Mouse (Mus musculus) mesoderm, embryonic 11.5 days (tissue): ENCODE results near the gene Rft1.

Source experiments
- DNase-seq: peaks from one replicate; pipeline ENCODE4 v3.0.0-alpha.2; 2012; ENCODE audit warnings: low read depth, low spot score

The Rft1 gene

DNA sequence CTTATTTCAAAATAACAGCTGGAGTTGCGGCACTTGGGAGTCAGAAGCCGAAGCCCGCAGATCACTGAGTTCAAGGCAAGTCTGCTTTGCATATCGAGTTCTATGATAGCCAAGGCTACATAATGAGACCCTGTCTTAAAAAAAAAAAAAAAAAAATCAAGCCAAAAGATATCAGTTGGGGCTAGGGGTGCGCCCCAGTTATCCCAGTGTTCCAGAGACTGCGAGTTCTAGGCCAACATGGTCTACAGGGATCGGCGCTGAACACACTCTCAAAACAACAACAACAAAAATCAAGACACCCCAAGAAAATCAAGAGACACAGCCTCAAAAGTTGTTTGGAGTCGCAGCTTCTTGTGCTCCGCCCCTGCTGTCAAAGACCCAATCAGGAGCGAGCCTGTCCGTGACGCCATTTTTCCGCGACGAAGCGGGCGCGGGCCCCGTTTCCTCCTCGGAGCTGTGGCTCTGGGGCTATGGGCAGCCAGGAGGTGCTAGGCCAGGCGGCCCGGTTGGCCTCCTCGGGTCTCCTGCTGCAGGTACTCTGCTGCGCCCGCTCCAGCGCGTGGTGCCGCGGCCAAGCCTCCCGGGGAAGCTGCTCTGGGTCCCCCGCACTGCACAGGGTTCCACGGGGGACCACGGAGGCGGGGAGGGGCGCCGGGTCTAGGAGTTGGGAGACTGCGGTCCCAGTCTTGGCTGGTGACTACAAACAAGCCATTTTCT lies at the start of gene Rft1:
Gene Rft1, plus strand, starts transcription at position 418 of the 717 bp plus-strand sequence.
- peak; percentile 97 for DNase-seq

GRCm38 (mm10) chr14:30606817-30607216 lies 47.3 kb upstream of the Rft1 start:
- no peak for DNase-seq

DNA sequence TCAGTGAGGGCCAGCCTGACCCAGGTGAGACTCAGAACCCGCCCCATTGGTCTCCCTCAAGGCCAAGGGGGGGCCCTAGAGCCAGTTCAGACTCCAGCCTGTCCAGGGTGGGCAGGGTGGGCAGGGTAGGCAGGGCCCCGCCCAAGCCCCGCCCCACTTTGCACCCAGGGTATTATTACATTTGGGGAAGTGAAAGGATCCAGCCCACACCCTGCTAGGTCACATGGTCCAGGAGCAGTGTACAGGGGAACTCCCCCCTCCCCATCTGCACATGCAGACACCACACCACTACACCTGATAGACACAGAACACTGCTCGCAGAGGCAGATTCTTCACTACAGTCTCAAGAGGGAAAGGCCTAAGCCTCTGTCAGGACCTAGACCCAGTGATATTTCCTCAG lies 46.5 kb upstream of the Rft1 start:
- DNase-seq = no peak

- DNase-seq = no peak
Observed at GRCm38 (mm10) chr14:30608176-30608575, 46.0 kb upstream of the Rft1 start.

DNA sequence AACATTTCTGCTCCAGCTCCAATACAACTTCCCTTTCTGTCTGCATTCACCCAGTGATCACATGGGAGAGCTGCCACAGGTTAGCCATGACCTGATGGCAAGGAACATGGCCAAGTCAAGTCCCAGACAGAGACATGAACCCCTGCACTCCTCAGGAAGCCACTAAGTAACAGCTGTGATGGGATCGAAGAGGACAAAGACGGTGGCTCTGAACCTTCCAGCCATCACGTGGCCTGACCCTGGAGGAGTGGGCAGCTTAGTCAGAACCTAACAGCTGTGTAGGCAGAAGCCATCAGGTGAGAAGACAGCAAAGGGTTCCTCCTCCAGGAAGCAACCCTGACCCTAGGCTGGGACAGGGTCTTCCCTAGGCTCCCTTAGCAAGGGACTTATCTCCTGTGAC lies 44.7 kb upstream of the Rft1 start:
- no peak for DNase-seq

GRCm38 (mm10) chr14:30610304-30610703 lies 43.9 kb upstream of the Rft1 start:
- no peak for DNase-seq

GRCm38 (mm10) chr14:30610940-30611339 lies 43.2 kb upstream of the Rft1 start:
- DNase-seq = no peak

DNA sequence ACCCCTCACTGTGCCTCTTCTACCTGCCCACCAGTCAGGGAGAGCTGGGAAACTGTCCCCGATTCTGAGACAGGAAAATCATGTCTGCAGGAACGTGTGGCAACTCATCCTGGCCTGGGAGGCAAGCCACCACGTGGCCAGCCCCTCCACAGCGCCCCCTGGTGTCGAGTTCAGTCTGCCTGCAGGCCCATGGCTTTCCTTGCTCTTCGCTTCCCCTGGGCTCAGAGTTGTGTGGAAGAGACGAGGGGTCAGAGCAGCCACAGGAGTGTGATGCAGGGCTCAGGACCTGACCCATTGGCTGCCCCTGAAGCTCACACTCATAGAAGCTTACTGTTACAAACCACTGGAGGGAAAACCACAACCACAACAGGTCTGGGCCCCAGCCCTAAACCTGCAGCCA lies 41.6 kb upstream of the Rft1 start:
- peak; percentile 74 for DNase-seq

- no peak for DNase-seq
Observed at GRCm38 (mm10) chr14:30612962-30613715, 41.0 kb upstream of the Rft1 start.

GRCm38 (mm10) chr14:30616751-30617150 lies 37.4 kb upstream of the Rft1 start:
- no peak for DNase-seq

- no peak for DNase-seq
Observed at GRCm38 (mm10) chr14:30618746-30619275, 35.3 kb upstream of the Rft1 start.

DNA sequence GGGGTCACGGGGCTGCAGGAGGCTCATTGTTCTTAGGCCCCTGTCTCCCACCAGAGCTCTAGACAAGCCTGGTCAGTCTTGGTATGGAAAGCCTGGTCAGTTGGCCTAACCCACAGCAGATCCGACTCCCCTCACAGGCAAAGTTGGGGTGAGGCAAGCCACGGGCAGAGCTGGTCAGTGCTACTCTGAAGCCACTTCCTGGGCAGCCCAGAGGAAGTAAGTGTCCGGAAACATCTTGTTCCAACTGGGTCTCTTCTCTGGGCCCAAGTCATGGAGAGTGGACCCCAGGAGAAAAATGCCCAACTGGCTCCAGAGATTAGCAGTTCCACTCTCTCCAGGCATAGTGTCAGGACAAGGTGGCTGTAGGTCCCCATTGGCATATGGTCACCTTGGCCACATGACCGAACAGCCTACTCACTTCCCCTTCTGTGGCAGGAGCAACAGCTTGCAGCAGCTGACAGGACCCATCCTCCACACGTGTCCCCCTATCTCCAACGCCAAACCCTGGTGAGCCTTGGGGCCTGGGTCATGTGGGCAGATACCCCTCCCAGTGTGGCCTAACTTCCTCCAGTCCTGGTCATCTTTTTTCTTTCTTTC lies 34.1 kb upstream of the Rft1 start:
- no peak for DNase-seq

DNA sequence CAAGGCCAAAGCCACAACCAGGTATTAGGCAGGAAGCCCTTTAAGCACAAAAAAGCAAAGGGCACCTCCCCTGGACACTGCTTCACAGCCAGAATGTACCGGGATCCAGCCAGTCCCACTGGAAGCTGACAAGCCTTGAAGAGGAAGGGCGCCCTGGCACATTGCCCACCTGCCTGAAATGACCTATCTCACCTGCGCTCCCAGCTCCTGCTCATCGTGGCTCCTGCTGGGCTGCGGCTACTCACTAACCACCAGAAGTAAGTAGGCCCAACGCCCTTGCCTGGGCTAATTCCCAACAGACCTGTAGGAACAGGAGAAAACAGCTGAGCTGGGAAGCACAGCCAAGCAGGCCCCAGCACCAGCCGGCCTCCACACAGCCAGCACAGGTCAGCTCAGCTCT lies 32.0 kb upstream of the Rft1 start:
- no peak for DNase-seq

DNA sequence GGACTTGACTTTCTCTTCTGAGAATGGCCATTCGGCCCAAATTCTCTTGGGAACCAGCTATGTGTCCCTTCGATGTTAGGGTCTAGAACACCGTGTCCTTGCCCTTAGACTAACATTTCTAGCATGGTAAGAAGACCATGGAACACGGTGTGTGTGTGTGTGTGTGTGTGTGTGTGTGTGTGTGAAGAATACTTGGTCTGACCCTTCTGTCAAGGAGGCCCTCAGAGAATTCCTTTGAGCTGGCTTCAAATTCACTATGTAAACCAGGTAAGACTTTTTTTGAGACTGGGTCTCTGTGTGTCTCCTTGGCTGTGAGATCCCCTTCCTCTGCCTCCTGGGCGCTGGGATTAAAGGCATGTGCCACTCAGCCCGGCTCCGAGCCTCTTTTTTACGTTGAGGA lies 31.6 kb upstream of the Rft1 start:
- no peak for DNase-seq

DNA sequence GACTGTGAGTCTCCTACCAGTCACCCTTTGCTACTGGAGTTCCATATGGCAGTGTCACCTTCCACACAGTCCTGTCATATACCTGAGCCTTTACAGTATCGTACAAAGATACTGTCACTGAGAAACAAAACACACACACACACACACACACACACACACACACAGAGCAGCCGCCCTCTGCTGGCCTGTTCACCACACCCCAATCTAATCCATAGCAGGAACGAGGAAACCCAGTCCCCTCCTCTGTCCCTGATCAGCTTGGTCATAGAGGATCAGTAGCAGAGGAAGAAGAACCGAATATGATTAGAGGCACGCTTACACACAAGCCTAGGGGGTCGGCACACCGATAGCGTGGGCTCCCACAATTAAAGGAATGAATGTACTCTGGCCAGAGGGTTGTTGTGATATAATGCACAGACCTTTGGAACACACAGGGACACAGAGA lies 29.9 kb upstream of the Rft1 start:
- DNase-seq = no peak

- DNase-seq = peak; percentile 51
Observed at GRCm38 (mm10) chr14:30625131-30625807, 28.9 kb upstream of the Rft1 start.

DNA sequence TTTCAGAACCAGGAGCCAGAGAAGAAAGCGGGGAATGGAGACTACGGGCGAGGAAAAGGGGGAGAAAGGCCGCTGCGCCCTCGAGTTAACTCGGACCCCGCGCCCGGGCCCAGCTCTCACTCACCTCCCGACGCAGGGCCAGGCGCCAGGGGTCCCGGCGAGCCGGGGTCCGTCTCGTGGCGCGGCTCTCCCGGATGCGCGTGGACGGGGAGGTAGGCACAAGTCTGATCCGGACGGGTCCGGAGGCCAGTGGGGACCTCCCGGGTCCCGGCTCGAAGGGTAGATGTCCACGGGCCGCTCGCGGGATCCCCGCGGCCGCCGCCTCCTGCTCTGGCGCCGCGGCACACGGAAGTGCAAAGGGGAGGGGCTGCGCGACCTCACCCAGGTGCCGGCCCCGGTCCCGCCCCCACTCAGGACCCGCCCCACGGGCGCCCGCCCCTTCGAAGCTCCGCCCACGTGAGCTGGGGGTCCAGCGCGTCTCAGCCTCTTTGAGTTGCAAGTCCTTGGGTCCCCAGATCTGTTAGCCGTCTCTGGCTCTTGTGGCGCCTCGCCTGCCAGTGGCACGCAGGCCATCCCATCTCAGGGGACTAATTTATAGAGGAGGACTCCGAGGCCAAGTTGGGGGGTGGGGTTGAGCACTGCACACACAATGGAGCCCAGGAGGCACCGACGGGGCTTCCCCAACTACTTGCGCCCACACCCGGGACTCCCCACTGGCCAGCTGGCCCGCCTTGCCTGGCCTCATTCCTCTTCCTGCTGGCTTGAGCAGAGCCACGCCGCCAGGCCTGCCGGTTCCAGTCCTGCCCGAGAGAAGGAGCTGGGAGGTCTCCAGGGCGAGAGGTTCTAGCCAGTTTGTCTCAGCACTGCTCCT lies 28.1 kb upstream of the Rft1 start, which contains the start of gene Prkcd:
Gene Prkcd, minus strand, starts transcription at position 355 of the 871 bp plus-strand sequence.
- peak; percentile 81 for DNase-seq

GRCm38 (mm10) chr14:30626756-30627742 lies 27.1 kb upstream of the Rft1 start:
- no peak for DNase-seq

- no peak for DNase-seq
Observed at GRCm38 (mm10) chr14:30628235-30628634, 25.9 kb upstream of the Rft1 start.

DNA sequence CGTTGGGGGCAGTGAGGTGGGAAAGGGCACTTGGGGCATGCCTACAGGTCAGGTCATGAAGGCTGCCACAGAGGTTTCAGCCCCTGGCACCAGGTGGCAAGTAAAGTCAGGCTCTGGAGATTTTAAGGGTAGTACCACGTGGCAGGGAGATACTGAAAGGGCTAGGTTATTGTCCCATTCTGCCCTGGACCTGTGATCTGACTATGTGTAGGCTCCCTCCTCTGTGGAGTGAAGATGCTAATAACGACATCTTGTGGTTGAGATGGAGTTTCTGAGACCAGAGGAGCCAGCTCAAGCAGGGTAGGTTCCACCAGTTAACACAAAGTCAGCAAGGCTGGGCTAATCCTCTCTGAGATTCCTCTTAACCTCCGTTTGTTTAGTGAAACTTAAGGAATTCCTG lies 24.3 kb upstream of the Rft1 start:
- no peak for DNase-seq
